Comparison of ENCODE assay signal across 8 mouse cellular contexts in the genomic region with DNA sequence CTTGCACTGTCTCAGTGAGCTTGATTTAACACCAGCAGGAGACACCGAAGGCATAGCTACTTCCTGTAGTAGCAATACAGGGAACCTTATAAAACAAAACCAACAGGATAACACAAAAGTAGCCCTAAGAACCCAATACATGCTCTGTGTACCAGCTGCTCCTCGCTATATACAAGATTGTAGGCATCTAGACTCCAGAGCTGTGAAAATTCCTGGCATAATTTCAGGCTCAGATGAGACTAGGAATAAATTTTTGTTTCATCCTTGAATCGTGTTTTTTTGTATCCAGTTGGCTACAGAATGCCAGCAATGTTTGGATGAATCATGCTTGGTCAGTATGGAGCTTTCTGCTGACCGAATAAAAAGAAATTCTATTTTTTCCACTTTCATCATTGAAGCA.
"Had no signal": no experiment of that assay in that cellular context is flagged by ENCODE, and none has a peak within 500 bp of the region (broad histone marks: within the 10 kb centered on the region; RNA-seq: fewer than 3 reads in every experiment).

No protein-coding gene starts in this region.

- DNase-seq: lung, adult 18-20 months; lung, embryonic 14.5 days; lung, postnatal 10 days; lung, postnatal 4 days; right cerebral cortex, postnatal 14 days; thymus, adult 18-20 months; thymus, postnatal 14 days; thymus, postnatal 36 days had no signal
